Mouse (Mus musculus) cortical plate, adult 2 months (tissue): ENCODE data around the gene Nkx3-2. TPM values are rescaled to one million over a fixed set of nuclear protein-coding genes. Genes with fewer than 3 reads are reported as not detected.
A peak's percentile ranks its signal among the peaks of the same experiment; 100 is the strongest.

Source experiments
- H3K27ac ChIP-seq: fragments of 200-500 bp; 2 replicates; pipeline ENCODE4 v1.5.1; 2012; ENCODE audit warnings: low read length, control low read depth, inconsistent platforms; ENCODE audit not compliant: insufficient read depth
- H3K4me1 ChIP-seq: fragments of 200-500 bp; 2 replicates; pipeline ENCODE4 v1.6.1; 2011; ENCODE audit warnings: low read length; ENCODE audit not compliant: control insufficient read depth, insufficient read depth
- H3K4me3 ChIP-seq: fragments of 200-500 bp; 2 replicates; pipeline ENCODE4 v1.5.1; 2011; ENCODE audit warnings: mild to moderate bottlenecking, low read length, control low read depth; ENCODE audit not compliant: insufficient read depth
- CTCF ChIP-seq: fragments of 200-500 bp; IDR thresholded peaks from 2 replicates; pipeline ENCODE4 v1.5.1; 2011; ENCODE audit warnings: mild to moderate bottlenecking, control low read depth, low read length; ENCODE audit not compliant: insufficient read depth; ENCODE audit errors: extremely low read depth
- POLR2A ChIP-seq: fragments of 200-500 bp; IDR thresholded peaks from 2 replicates; pipeline ENCODE4 v1.6.1; 2011; ENCODE audit warnings: mild to moderate bottlenecking, low read length, control low read depth; ENCODE audit not compliant: insufficient read depth; ENCODE audit errors: extremely low read depth
- polyA plus RNA-seq: library from polyadenylated mRNA; depleted of rRNA; stranded (reverse); fragments of >200 nt; gene quantifications from 2 replicates; pipeline ENCODE4 v1.2.3, GENCODE M21; 2012

Gene Nkx3-2
- polyA plus RNA-seq, 1 experiment: not detected

DNA sequence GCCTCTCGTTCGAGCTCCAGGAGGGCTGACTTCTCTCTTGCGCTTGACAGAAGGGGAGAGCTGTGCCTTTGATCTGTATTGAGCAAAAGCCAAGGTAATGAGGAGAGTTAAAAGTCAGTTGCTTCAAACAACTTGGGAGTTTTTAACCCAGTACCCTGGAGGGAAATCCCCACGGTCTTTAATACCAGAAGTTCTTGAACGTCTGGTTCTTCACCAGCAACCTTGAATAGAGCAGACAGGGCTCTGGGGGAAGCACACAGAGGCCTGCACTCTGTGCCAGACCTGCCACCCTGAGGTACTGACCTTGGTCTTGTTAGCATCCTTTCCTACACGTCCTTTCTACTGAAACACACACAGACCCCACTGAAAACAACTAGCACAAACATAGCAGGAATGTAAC is 24.6 kb upstream of the Nkx3-2 start:
- Histone ChIP-seq H3K4me1 (no peaks in the 10 kb centered on the region), H3K4me3 (no peak overlapping the region), H3K27ac (no peak overlapping the region)
- no peak for TF ChIP-seq POLR2A

DNA sequence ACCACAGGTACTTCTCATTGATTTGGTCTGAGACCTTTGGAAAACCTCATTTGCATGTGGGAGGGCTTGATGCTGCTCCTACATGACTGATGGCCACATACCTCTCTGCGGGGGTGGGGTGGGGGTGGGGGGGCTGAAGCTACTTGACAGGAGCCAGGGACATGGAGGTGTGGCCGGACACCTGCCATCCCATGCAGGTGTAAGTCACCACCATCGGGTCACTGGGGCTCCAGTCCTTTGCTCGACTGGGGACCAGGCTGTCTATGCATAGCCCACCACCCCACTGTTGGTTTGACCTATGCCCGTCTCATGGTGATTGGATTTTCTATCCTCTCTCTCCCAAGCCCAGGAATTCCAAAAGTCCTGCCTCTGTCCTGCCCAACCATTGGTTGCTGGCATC is 17.6 kb upstream of the Nkx3-2 start:
- H3K27ac ChIP-seq: no peak overlapping the region
- no peak for TF ChIP-seq CTCF
- no peak overlapping the region for H3K4me3 ChIP-seq
- H3K4me1 ChIP-seq: no peaks in the 10 kb centered on the region

- H3K27ac ChIP-seq: no peak overlapping the region
- H3K4me3 ChIP-seq: no peak overlapping the region
- H3K4me1 ChIP-seq: no peaks in the 10 kb centered on the region
- TF ChIP-seq CTCF (no peak), POLR2A (no peak)
These were observed 15.7 kb upstream of the Nkx3-2 start for GRCm38 (mm10) chr5:41780026-41780425.

DNA sequence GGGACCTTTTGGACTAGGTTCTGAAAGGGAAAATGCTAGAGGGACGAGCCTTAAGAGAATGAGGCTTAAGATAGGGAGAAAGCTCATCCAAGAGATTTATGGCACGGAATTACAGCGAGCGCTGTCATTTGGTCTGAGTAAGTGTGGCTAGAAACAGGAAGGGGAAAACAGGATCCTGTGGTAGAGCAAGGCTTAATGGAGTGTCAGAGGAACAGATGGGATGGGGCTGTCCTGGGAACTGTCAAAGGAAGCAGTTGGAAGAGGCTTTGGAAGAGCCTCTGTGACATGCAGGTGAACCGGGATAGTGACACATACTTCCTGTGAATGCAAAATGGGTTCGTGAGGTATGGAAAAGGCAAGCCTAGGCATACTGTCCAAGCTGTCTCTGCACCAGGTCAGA is 11.4 kb upstream of the Nkx3-2 start:
- no peak for TF ChIP-seq POLR2A
- TF ChIP-seq CTCF: no peak

GRCm38 (mm10) chr5:41775273-41775672 is 11.0 kb upstream of the Nkx3-2 start:
- TF ChIP-seq CTCF: no peak
- no peak for TF ChIP-seq POLR2A
- no peaks in the 10 kb centered on the region for H3K4me1 ChIP-seq
- H3K4me3 ChIP-seq: no peak overlapping the region
- H3K27ac ChIP-seq: no peak overlapping the region

More for the DNA sequence above, 11.4 kb upstream of the Nkx3-2 start:
- no peak overlapping the region for H3K27ac ChIP-seq
- H3K4me3 ChIP-seq: no peak overlapping the region
- H3K4me1 ChIP-seq: no peaks in the 10 kb centered on the region

DNA sequence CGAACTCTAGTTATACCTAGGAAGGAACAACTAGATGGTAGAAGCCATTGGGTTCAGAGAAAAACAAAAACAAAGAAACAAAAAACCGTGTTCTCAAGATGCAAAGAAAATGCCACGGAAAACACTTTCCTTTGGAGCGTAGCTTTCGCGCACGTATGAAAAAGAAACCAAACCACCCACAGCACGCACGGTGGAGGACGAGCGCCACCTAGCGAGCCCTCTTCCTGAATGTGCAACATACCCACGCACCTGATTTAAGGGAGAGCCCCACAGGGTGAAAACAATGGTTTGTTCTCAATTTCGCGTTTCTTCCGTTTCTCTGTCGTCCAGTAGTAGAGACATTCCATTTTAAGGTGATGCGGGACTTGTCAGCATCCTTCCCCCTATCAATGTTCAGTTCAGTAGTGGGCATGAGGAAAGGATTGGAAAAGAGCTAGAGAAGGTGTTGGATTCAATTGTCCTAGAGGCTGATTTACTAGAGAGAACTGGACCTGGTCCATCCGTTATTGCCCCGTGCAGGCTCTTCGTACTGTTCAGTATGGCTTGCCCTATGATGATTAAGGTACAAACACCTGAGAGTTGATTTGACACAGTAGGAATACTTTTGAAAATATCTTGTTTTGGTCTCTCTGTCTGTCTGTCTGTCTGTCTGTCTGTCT is 4.2 kb upstream of the Nkx3-2 start:
- H3K4me1 ChIP-seq: no peaks in the 10 kb centered on the region
- no peak overlapping the region for H3K4me3 ChIP-seq
- no peak for TF ChIP-seq POLR2A
- peak; percentile 95 for TF ChIP-seq CTCF
- no peak overlapping the region for H3K27ac ChIP-seq

- H3K27ac ChIP-seq: no peak overlapping the region
- H3K4me1 ChIP-seq: no peaks in the 10 kb centered on the region
- no peak for TF ChIP-seq POLR2A
- no peak for TF ChIP-seq CTCF
- no peak overlapping the region for H3K4me3 ChIP-seq
These were observed 3.2 kb upstream of the Nkx3-2 start for GRCm38 (mm10) chr5:41767296-41768200.

- Histone ChIP-seq H3K27ac (no peak overlapping the region), H3K4me3 (no peak overlapping the region), H3K4me1 (no peaks in the 10 kb centered on the region)
- no peak for TF ChIP-seq POLR2A
- TF ChIP-seq CTCF: no peak
These were observed 2.2 kb upstream of the Nkx3-2 start for GRCm38 (mm10) chr5:41766406-41767010.

- H3K27ac ChIP-seq: no peak overlapping the region
- H3K4me1 ChIP-seq: no peaks in the 10 kb centered on the region
- TF ChIP-seq CTCF (no peak), POLR2A (no peak)
- no peak overlapping the region for H3K4me3 ChIP-seq
These were observed 1.5 kb upstream of the Nkx3-2 start for GRCm38 (mm10) chr5:41765626-41766405.
